Mouse (Mus musculus): Measurements from ENCODE around the gene Gabbr2.

The Gabbr2 gene

GRCm38 (mm10) chr4:46991016-46991958, at the start of gene Gabbr2:
Gabbr2 (minus strand) TSS chr4:46991873.
- peak; percentile 16 for DNase-seq (ENCODE audit: low read depth, low spot score)

- no peak for DNase-seq (ENCODE audit: low read depth, low spot score)
Observed at GRCm38 (mm10) chr4:47039586-47039985, 47.9 kb upstream of the Gabbr2 start.

- peak; percentile 75 for DNase-seq (ENCODE audit: low read depth, low spot score)
Observed at GRCm38 (mm10) chr4:47037321-47037657, 45.6 kb upstream of the Gabbr2 start.

- DNase-seq (ENCODE audit: low read depth, low spot score), result no peak
Observed at GRCm38 (mm10) chr4:47036486-47037320, 45.0 kb upstream of the Gabbr2 start.

- no peak for DNase-seq (ENCODE audit: low read depth, low spot score)
Observed at GRCm38 (mm10) chr4:47035536-47035935, 43.9 kb upstream of the Gabbr2 start.

- no peak for DNase-seq (ENCODE audit: low read depth, low spot score)
Observed at GRCm38 (mm10) chr4:47032171-47032570, 40.5 kb upstream of the Gabbr2 start.

- no peak for DNase-seq (ENCODE audit: low read depth, low spot score)
Observed at GRCm38 (mm10) chr4:47028791-47029190, 37.1 kb upstream of the Gabbr2 start.

- no peak for DNase-seq (ENCODE audit: low read depth, low spot score)
Observed at GRCm38 (mm10) chr4:47023949-47024348, 32.3 kb upstream of the Gabbr2 start.

- DNase-seq (ENCODE audit: low read depth, low spot score), result no peak
Observed at GRCm38 (mm10) chr4:47022804-47023603, 31.3 kb upstream of the Gabbr2 start.

GRCm38 (mm10) chr4:47020563-47020962, 28.9 kb upstream of the Gabbr2 start:
- DNase-seq (ENCODE audit: low read depth, low spot score), result peak; percentile 48

- DNase-seq (ENCODE audit: low read depth, low spot score), result no peak
Observed at GRCm38 (mm10) chr4:47015156-47015555, 23.5 kb upstream of the Gabbr2 start.

GRCm38 (mm10) chr4:47012476-47012875, 20.8 kb upstream of the Gabbr2 start:
- DNase-seq (ENCODE audit: low read depth, low spot score), result no peak

- DNase-seq (ENCODE audit: low read depth, low spot score), result no peak
Observed at GRCm38 (mm10) chr4:47010400-47011231, 18.9 kb upstream of the Gabbr2 start.

GRCm38 (mm10) chr4:47000626-47001395, 9.1 kb upstream of the Gabbr2 start:
- DNase-seq (ENCODE audit: low read depth, low spot score), result no peak

GRCm38 (mm10) chr4:46997969-46998368, 6.3 kb upstream of the Gabbr2 start:
- DNase-seq (ENCODE audit: low read depth, low spot score), result no peak

- peak; percentile 63 for DNase-seq (ENCODE audit: low read depth, low spot score)
Observed at GRCm38 (mm10) chr4:46992827-46993473, 1.3 kb upstream of the Gabbr2 start.

- peak; percentile 41 for DNase-seq (ENCODE audit: low read depth, low spot score)
Observed at GRCm38 (mm10) chr4:46991959-46992316, 265 bp upstream of the Gabbr2 start.

GRCm38 (mm10) chr4:46990281-46991015, 1.2 kb downstream of the Gabbr2 start:
- DNase-seq (ENCODE audit: low read depth, low spot score), result no peak

- peak; percentile 81 for DNase-seq (ENCODE audit: low read depth, low spot score)
Observed at GRCm38 (mm10) chr4:46989842-46990241, 1.8 kb downstream of the Gabbr2 start.

Measured in R1 (cell line).